18 mouse cellular contexts compared by ENCODE assay signal in the genomic region with DNA sequence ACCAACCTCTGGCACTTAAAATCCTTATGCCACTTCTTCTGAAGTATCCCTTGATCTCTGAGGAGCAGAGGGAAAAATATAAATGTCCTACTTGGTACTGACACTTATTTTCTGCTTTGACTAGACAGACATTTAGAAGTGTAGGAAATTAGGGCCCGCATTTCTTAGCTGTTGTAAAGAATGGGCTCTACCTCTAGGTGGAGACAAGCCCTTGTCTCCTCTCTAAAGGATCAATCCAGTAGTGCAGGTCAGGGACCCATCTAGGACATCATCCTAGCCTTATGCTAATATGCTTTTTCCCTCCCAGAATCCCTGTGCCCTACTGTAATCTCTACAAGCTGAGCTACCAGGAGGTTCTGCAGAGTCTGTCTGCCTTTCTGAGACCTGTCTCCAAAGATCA.
A peak's percentile ranks its signal among the peaks of the same experiment; 100 is the strongest.
DNase-seq lines count a peak whose midpoint lies in the region; ATAC-seq and TF ChIP-seq lines count a peak whose summit lies in the region.
"Had no signal": no experiment of that assay in that cellular context is flagged by ENCODE, and none has a peak within 500 bp of the region (broad histone marks: within the 10 kb centered on the region; RNA-seq: fewer than 3 reads in every experiment).

No protein-coding gene starts in this region.

- no peaks in the 10 kb centered on the region for H3K9me3 ChIP-seq in hindbrain, postnatal 0 days (ENCODE audit: low read length)
- peaks cover 3% of the 10 kb centered on the region; the same call in 1 of the 2 replicates for H3K9me3 ChIP-seq in hindbrain, embryonic 14.5 days (ENCODE audit: control insufficient read depth, low read length)
- H3K9me3 ChIP-seq: embryonic facial prominence, embryonic 15.5 days; hindbrain, embryonic 15.5 days; midbrain, embryonic 10.5 days had no signal

- H3K27me3 ChIP-seq in hindbrain, postnatal 0 days (ENCODE audit: insufficient read depth, low read length) = no peaks in the 10 kb centered on the region
- H3K27me3 ChIP-seq in hindbrain, embryonic 14.5 days (ENCODE audit: control insufficient read depth, insufficient read depth, low read length) = no peaks in the 10 kb centered on the region
- H3K27me3 ChIP-seq: embryonic facial prominence, embryonic 15.5 days; hindbrain, embryonic 15.5 days had no signal

- peak; percentile 36; the same call in 1 of the 2 replicates for ATAC-seq in cerebellum, adult (ENCODE audit: insufficient number of reproducible peaks, low FRiP score, low TSS enrichment)
- ATAC-seq in hindbrain, postnatal 0 days = no peak
- no peak for ATAC-seq in hindbrain, embryonic 14.5 days (ENCODE audit: low FRiP score)
- ATAC-seq: activated CD4-positive, CD25-positive, alpha-beta regulatory T cell, adult 4 months had no signal

- H3K9ac ChIP-seq in hindbrain, postnatal 0 days (replicated peaks; ENCODE audit: low read length) = no peak overlapping the region
- no peak overlapping the region for H3K9ac ChIP-seq in hindbrain, embryonic 14.5 days
- H3K9ac ChIP-seq: embryonic facial prominence, embryonic 15.5 days; hindbrain, embryonic 15.5 days had no signal

- intact Hi-C loops in left cerebral cortex, postnatal 10 days (cut with DNase I) = no loop called here

- DNase-seq in cerebellum, adult 9-11 months = no peak
- peak; percentile 5 for DNase-seq in hindbrain, postnatal 0 days (ENCODE audit: low spot score)
- DNase-seq in hindbrain, embryonic 14.5 days (ENCODE audit: low spot score) = no peak
- peak; percentile 41 for DNase-seq in ES-CJ7 (ENCODE audit: low read depth, low spot score)
- peak; percentile 14 for DNase-seq in embryo, embryonic 11 days
- DNase-seq in left cerebral cortex, postnatal 10 days (ENCODE audit: extremely low spot score in 1 of 2, low spot score in 2 of 2) = no peak
- no peak for DNase-seq in ovary, adult 18-20 months (ENCODE audit: low spot score)
- DNase-seq: cerebellum, adult 9-10 months; gastrocnemius, postnatal 36 days; kidney, adult 8-10 months; liver; right cerebral cortex, postnatal 25 days had no signal

- no peak overlapping the region for H3K4me2 ChIP-seq in hindbrain, postnatal 0 days (ENCODE audit: low read depth, low read length)
- no peak overlapping the region for H3K4me2 ChIP-seq in hindbrain, embryonic 14.5 days (replicated peaks)
- H3K4me2 ChIP-seq: embryonic facial prominence, embryonic 15.5 days; hindbrain, embryonic 15.5 days had no signal

- TF ChIP-seq CTCF in hindbrain, postnatal 0 days (IDR thresholded peaks at IDR 0.05; ENCODE audit: low read depth) = peak; percentile 36

- no peaks in the 10 kb centered on the region for H3K4me1 ChIP-seq in hindbrain, postnatal 0 days (ENCODE audit: insufficient read depth, low read length)
- no peaks in the 10 kb centered on the region for H3K4me1 ChIP-seq in hindbrain, embryonic 14.5 days (replicated peaks; ENCODE audit: control insufficient read depth, insufficient read depth, low read length)
- H3K4me1 ChIP-seq: embryonic facial prominence, embryonic 15.5 days; hindbrain, embryonic 15.5 days; midbrain, embryonic 10.5 days had no signal

- no peak overlapping the region for H3K4me3 ChIP-seq in hindbrain, postnatal 0 days (ENCODE audit: low read length)
- H3K4me3 ChIP-seq in hindbrain, embryonic 14.5 days (replicated peaks; ENCODE audit: low read length) = no peak overlapping the region
- H3K4me3 ChIP-seq: embryonic facial prominence, embryonic 15.5 days; hindbrain, embryonic 15.5 days; midbrain, embryonic 10.5 days had no signal

- 73% methylated on average over 1 of the region's 1 CpGs for WGBS in hindbrain, postnatal 0 days
- WGBS in hindbrain, embryonic 14.5 days = 79% methylated on average over 1 of the region's 1 CpGs

- H3K27ac ChIP-seq in hindbrain, postnatal 0 days = no peak overlapping the region
- no peak overlapping the region for H3K27ac ChIP-seq in hindbrain, embryonic 14.5 days
- H3K27ac ChIP-seq: embryonic facial prominence, embryonic 15.5 days; hindbrain, embryonic 15.5 days; midbrain, embryonic 10.5 days had no signal

- H3K36me3 ChIP-seq in hindbrain, postnatal 0 days (ENCODE audit: insufficient read depth, low read length) = no peaks in the 10 kb centered on the region
- no peaks in the 10 kb centered on the region for H3K36me3 ChIP-seq in hindbrain, embryonic 14.5 days (replicated peaks; ENCODE audit: control insufficient read depth, insufficient read depth)
- H3K36me3 ChIP-seq: embryonic facial prominence, embryonic 15.5 days; G1E; hindbrain, embryonic 15.5 days; midbrain, embryonic 10.5 days had no signal

Comparison
In these comparisons a context has a peak if more than half of its experiments do, and no peak if none do; other contexts are left out.
1. DNase-seq: peak in hindbrain, postnatal 0 days (single experiment), ES-CJ7 (single experiment) and embryo, embryonic 11 days (single experiment); none in cerebellum, adult 9-11 months (single experiment), hindbrain, embryonic 14.5 days (single experiment), left cerebral cortex, postnatal 10 days (0 of 2) and ovary, adult 18-20 months (single experiment).